Mouse (Mus musculus) hindbrain, embryonic 14.5 days (tissue): ENCODE data around the gene Ccdc88a. TPM values are rescaled to one million over a fixed set of nuclear protein-coding genes. Genes with fewer than 3 reads are reported as not detected.
"Not testable (repeated sequence)": the region's sequence is repeated elsewhere in the genome, so short reads cannot be mapped to it uniquely, and the experiment has no call there.

ENCODE experiments used
- ATAC-seq: fragments of 200-750 bp; cut with Nextera tagmentation; 2 replicates; pipeline ENCODE4 v1.8.0; 2017; ENCODE audit warnings: moderate number of reproducible peaks, mild to moderate bottlenecking, moderate TSS enrichment, moderate library complexity; ENCODE audit not compliant: low FRiP score
- DNase-seq: peaks from one replicate; pipeline ENCODE4 v3.0.0-alpha.2; 2015; ENCODE audit warnings: low spot score
- H3K27ac ChIP-seq: fragments of 300-500 bp; sonication (generic); 2 replicates; pipeline ENCODE4 v1.5.1; 2014; ENCODE audit warnings: mild to moderate bottlenecking, moderate library complexity
- H3K27me3 ChIP-seq: fragments of 300-500 bp; sonication (generic); 2 replicates; pipeline ENCODE4 v1.6.1; 2014; ENCODE audit warnings: mild to moderate bottlenecking, low read length, mixed read lengths; ENCODE audit not compliant: control insufficient read depth, insufficient read depth
- H3K36me3 ChIP-seq: fragments of 300-500 bp; sonication (generic); replicated peaks from 2 replicates; pipeline ENCODE4 v1.6.1; 2014; ENCODE audit not compliant: control insufficient read depth, insufficient read depth
- H3K4me1 ChIP-seq: fragments of 300-500 bp; sonication (generic); replicated peaks from 2 replicates; pipeline ENCODE4 v1.6.1; 2014; ENCODE audit warnings: antibody characterized with exemption, low read length, mixed read lengths; ENCODE audit not compliant: control insufficient read depth, insufficient read depth
- H3K4me2 ChIP-seq: fragments of 300-500 bp; sonication (generic); replicated peaks from 2 replicates; pipeline ENCODE4 v1.6.1; 2014; ENCODE audit warnings: mild to moderate bottlenecking, moderate library complexity
- H3K4me3 ChIP-seq: fragments of 300-500 bp; sonication (generic); replicated peaks from 2 replicates; pipeline ENCODE4 v1.5.1; 2014; ENCODE audit warnings: mild to moderate bottlenecking, low read length
- H3K9ac ChIP-seq: fragments of 300-500 bp; sonication (generic); 2 replicates; pipeline ENCODE4 v1.6.1; 2014
- H3K9me3 ChIP-seq: fragments of 300-500 bp; sonication (generic); 2 replicates; pipeline ENCODE4 v1.6.1; 2016; ENCODE audit warnings: low read length; ENCODE audit not compliant: control insufficient read depth
- WGBS: fragments of 180-500 bp; shearing (Covaris S2); extraction: QIAGEN DNeasy Blood & Tissue Kit; methylation state at CpG from one replicate; pipeline ENCODE4 v1.1.7; 2014; 5-methylcytosine and 5-hydroxymethylcytosine counted together
- polyA plus RNA-seq: library from polyadenylated mRNA; unstranded; fragments of >200 nt; fragmentation: Nextera tagmentation; extraction: Ambion mirVana; gene quantifications from 2 replicates; pipeline ENCODE4 v1.2.1, GENCODE M21; 2014

The Ccdc88a gene
- polyA plus RNA-seq, 1 experiment from 2014 or later, result 66.8 TPM

- not testable (repeated sequence) for H3K9me3 ChIP-seq, H3K27ac ChIP-seq, H3K4me3 ChIP-seq, H3K27me3 ChIP-seq, ATAC-seq, DNase-seq, H3K9ac ChIP-seq, H3K4me2 ChIP-seq
- Histone ChIP-seq H3K36me3 (peaks cover 65% of the 10 kb centered on the region), H3K4me1 (peaks cover 16% of the 10 kb centered on the region)
- 85% methylated on average over 4 of the region's 4 CpGs for WGBS
These were observed 171.8 kb downstream of the Ccdc88a start for GRCm38 (mm10) chr11:29545150-29545752.

- not testable (repeated sequence) for DNase-seq, H3K9me3 ChIP-seq, H3K27ac ChIP-seq, H3K27me3 ChIP-seq, ATAC-seq
- H3K4me1 ChIP-seq, result peaks cover 16% of the 10 kb centered on the region
- H3K36me3 ChIP-seq, result peaks cover 55% of the 10 kb centered on the region
- WGBS, result 92% methylated on average over 2 of the region's 2 CpGs
- peak overlapping the region; percentile 92; the same call in 1 of the 2 replicates for H3K9ac ChIP-seq
- H3K4me2 ChIP-seq, result peak overlapping the region; percentile 88
- peak overlapping the region; percentile 76 for H3K4me3 ChIP-seq
These were observed 172.8 kb downstream of the Ccdc88a start for GRCm38 (mm10) chr11:29546297-29546696.

GRCm38 (mm10) chr11:29546762-29547161 is 173.3 kb downstream of the Ccdc88a start:
- Histone ChIP-seq H3K9ac (peak overlapping the region; percentile 92), H3K4me3 (peak overlapping the region; percentile 76), H3K9me3 (no peaks in the 10 kb centered on the region), H3K27ac (peak overlapping the region; percentile 88; the same call in 1 of the 2 replicates), H3K4me1 (peaks cover 16% of the 10 kb centered on the region), H3K4me2 (peak overlapping the region; percentile 88), H3K27me3 (no peaks in the 10 kb centered on the region), H3K36me3 (peaks cover 51% of the 10 kb centered on the region)
- DNase-seq (no peak), ATAC-seq (no peak)
- WGBS, result 26% methylated on average over 2 of the region's 2 CpGs

GRCm38 (mm10) chr11:29547249-29547751 is 173.8 kb downstream of the Ccdc88a start:
- Histone ChIP-seq H3K4me1 (peaks cover 16% of the 10 kb centered on the region), H3K36me3 (peaks cover 45% of the 10 kb centered on the region), H3K27me3 (no peaks in the 10 kb centered on the region), H3K4me2 (peak overlapping the region; percentile 88), H3K9ac (peak overlapping the region; percentile 92), H3K27ac (peak overlapping the region; percentile 88), H3K9me3 (no peaks in the 10 kb centered on the region), H3K4me3 (peak overlapping the region; percentile 76)
- ATAC-seq (peak; percentile 28; the same call in 1 of the 2 replicates), DNase-seq (no peak)
- WGBS, result under 1% methylated on average over 27 of the region's 27 CpGs

GRCm38 (mm10) chr11:29547752-29548503 is 174.5 kb downstream of the Ccdc88a start, which contains the start of the genes Clhc1 and Rps27a:
Clhc1 (plus strand) TSS chr11:29547950.
Rps27a (minus strand) TSS chr11:29548109.
- ATAC-seq (peak; percentile 98), DNase-seq (peak; percentile 96)
- Histone ChIP-seq H3K4me3 (peak within 1 kb of the TSS; percentile 76), H3K27me3 (no peaks in the 10 kb centered on the region), H3K4me1 (peaks cover 16% of the 10 kb centered on the region), H3K9me3 (no peaks in the 10 kb centered on the region), H3K36me3 (peaks cover 39% of the 10 kb centered on the region), H3K9ac (peak within 1 kb of the TSS; percentile 92), H3K27ac (peak within 1 kb of the TSS; percentile 88), H3K4me2 (peak within 1 kb of the TSS; percentile 88)
- WGBS, result under 1% methylated on average over 46 of the region's 46 CpGs

GRCm38 (mm10) chr11:29548504-29549424 is 175.3 kb downstream of the Ccdc88a start:
- ATAC-seq, result no peak
- peaks cover 31% of the 10 kb centered on the region for H3K36me3 ChIP-seq
- WGBS, result 27% methylated on average over 23 of the region's 23 CpGs

GRCm38 (mm10) chr11:29549425-29549778 is 175.9 kb downstream of the Ccdc88a start:
- Histone ChIP-seq H3K27me3 (no peaks in the 10 kb centered on the region), H3K27ac (no peak overlapping the region), H3K9me3 (no peaks in the 10 kb centered on the region), H3K9ac (no peak overlapping the region), H3K4me2 (no peak overlapping the region), H3K36me3 (peaks cover 24% of the 10 kb centered on the region), H3K4me1 (peaks cover 16% of the 10 kb centered on the region), H3K4me3 (no peak overlapping the region)
- no peak for ATAC-seq
- no peak for DNase-seq
- 96% methylated on average over 1 of the region's 1 CpGs for WGBS

More at GRCm38 (mm10) chr11:29548504-29549424, 175.3 kb downstream of the Ccdc88a start:
- no peaks in the 10 kb centered on the region for H3K27me3 ChIP-seq
- DNase-seq, result no peak
- H3K27ac ChIP-seq, result peak overlapping the region; percentile 88
- H3K4me1 ChIP-seq, result peaks cover 16% of the 10 kb centered on the region
- H3K4me2 ChIP-seq, result peak overlapping the region; percentile 88
- peak overlapping the region; percentile 92 for H3K9ac ChIP-seq
- H3K9me3 ChIP-seq, result no peaks in the 10 kb centered on the region
- H3K4me3 ChIP-seq, result peak overlapping the region; percentile 76
